Mouse (Mus musculus): ENCODE data around the gene Sntb2.

DNA sequence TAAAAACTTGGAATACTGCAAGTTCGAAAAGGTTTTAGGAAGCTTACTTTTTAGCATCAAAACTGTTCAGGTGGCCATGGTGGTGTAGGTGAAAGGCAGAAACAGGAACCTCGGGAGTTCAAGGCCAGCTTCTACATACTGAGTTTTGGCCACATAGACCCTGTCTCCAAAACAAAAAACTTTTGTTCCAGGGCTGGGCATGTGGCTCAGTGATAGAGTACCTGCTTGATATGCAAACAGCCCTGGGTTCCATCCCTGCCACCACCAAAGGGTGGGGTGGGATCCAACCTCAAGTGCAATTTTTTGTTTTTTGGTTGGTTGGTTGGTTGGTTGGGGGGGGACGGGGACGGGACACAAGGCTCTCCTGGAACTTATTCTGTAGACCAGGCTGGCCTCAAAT, 10.1 kb upstream of the Sntb2 start:
- TF ChIP-seq POLR2A (IDR thresholded peaks at IDR 0.05; ENCODE audit: control insufficient read depth in 1 of 2, insufficient read depth in 1 of 2, low read depth in 1 of 2, low read length in 2 of 2, poor library complexity in 1 of 2), result no peak
- TF ChIP-seq GABPA (IDR thresholded peaks at IDR 0.05; ENCODE audit: low read depth, low read length), result no peak
- TF ChIP-seq BHLHE40 (IDR thresholded peaks at IDR 0.05; ENCODE audit: borderline replicate concordance, low read depth, low read length), result no peak
- no peak for TF ChIP-seq ZNF384 (IDR thresholded peaks at IDR 0.05; ENCODE audit: low read depth, low read length)
- no peak for TF ChIP-seq GATA1 (IDR thresholded peaks at IDR 0.05; ENCODE audit: low read depth, low read length)
- no peak for TF ChIP-seq EP300 (IDR thresholded peaks at IDR 0.05; ENCODE audit: low read depth in 1 of 2, low read length in 2 of 2)
- TF ChIP-seq ZKSCAN1 (IDR thresholded peaks at IDR 0.05; ENCODE audit: low read depth, low read length), result no peak
- no peak for TF ChIP-seq NELFE (IDR thresholded peaks at IDR 0.05; ENCODE audit: low read depth, low read length)
- TF ChIP-seq MEF2A (IDR thresholded peaks at IDR 0.05; ENCODE audit: extremely low read depth, insufficient replicate concordance, low read depth, low read length, poor library complexity, severe bottlenecking), result no peak
- TF ChIP-seq ZC3H11A (IDR thresholded peaks at IDR 0.05; ENCODE audit: low read depth, low read length), result no peak
